Mouse (Mus musculus): ENCODE results near the gene Gng8. TPM values are rescaled to one million over a fixed set of nuclear protein-coding genes. Genes with fewer than 3 reads are reported as not detected.

Gng8 gene
- polyA plus RNA-seq, 1 experiment from 2014 or later = 6.8 TPM

DNA sequence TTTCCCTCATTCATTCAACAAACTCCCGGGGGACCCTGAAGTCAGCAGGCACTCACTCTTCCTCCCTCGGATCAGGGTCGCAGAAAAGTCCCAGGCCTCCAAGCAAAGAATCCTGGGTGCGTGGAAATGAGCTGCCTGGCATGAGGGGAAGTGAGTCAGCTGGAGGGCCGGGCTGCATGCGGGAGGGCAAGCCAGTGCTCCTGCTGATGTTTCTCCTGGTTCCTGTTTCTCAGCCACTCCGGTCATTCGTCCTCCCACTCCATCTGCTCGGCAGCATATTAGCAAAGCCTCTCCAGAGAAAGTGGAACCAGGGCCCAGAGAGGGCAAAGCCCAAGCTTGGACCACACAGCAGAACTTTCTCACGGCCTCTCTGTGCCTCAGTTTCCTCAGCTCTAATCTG lies 18.3 kb downstream of the Gng8 start:
- no peak for ATAC-seq (replicated peaks; ENCODE audit: low FRiP score)
- Histone ChIP-seq H3K36me3 (peaks cover 8% of the 10 kb centered on the region), H3K9me3 (replicated peaks) (no peaks in the 10 kb centered on the region), H3K4me1 (peaks cover 55% of the 10 kb centered on the region), H3K27ac (no peak overlapping the region), H3K4me2 (no peak overlapping the region), H3K9ac (no peak overlapping the region), H3K4me3 (replicated peaks) (no peak overlapping the region), H3K27me3 (no peaks in the 10 kb centered on the region; the same call in 1 of the 2 replicates)
- 23% methylated on average over 10 of the region's 10 CpGs for WGBS

DNA sequence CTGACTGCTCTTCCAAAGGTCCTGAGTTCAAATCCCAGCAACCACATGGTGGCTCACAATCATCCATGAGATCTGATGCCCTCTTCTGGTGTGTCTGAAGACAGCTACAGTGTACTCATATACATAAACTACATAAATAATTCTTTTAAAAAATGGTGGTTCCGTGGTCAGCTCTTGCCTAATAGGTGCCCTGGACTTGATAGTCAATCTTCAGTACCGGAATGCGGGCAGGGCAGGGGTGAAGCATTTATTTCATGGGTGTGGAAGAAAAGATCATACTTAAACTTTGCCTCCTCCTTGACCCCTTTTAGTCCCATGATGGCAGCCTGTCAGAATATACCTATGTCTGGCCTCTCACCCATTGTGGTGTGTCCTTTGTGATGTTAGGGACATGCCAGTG lies 20.3 kb downstream of the Gng8 start:
- H3K4me3 ChIP-seq (replicated peaks) = no peak overlapping the region
- H3K4me1 ChIP-seq = peaks cover 35% of the 10 kb centered on the region
- no peaks in the 10 kb centered on the region; the same call in 1 of the 2 replicates for H3K27me3 ChIP-seq
- no peaks in the 10 kb centered on the region for H3K9me3 ChIP-seq (replicated peaks)
- peaks cover 28% of the 10 kb centered on the region for H3K36me3 ChIP-seq
- no peak overlapping the region for H3K4me2 ChIP-seq
- H3K9ac ChIP-seq = no peak overlapping the region
- H3K27ac ChIP-seq = no peak overlapping the region
- 90% methylated on average over 3 of the region's 3 CpGs for WGBS
- ATAC-seq (replicated peaks; ENCODE audit: low FRiP score) = no peak

DNA sequence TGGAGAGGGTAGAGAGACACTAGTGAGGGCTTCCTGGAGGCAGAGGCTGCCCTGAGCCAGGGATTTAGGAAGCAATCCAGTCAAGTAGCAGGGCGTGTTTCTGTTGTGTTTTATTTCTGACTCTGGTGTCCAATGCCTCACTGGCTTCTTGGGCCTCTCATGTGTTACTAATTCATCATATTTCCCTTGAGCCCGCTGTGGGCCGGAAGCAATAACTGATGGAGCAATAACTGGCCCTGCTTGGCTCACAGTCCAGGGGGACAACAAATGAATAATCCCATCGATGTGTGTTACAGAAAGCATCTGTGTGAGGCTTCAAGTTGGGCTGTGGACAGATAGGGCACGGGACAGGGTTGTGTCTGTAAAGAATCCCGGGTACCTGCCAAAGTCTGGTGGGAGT lies 20.8 kb downstream of the Gng8 start:
- Histone ChIP-seq H3K9ac (no peak overlapping the region), H3K4me2 (no peak overlapping the region), H3K27ac (no peak overlapping the region), H3K9me3 (replicated peaks) (no peaks in the 10 kb centered on the region), H3K4me3 (replicated peaks) (no peak overlapping the region), H3K36me3 (peaks cover 33% of the 10 kb centered on the region), H3K27me3 (no peaks in the 10 kb centered on the region; the same call in 1 of the 2 replicates), H3K4me1 (peaks cover 31% of the 10 kb centered on the region)
- 64% methylated on average over 6 of the region's 6 CpGs for WGBS
- no peak for ATAC-seq (replicated peaks; ENCODE audit: low FRiP score)

DNA sequence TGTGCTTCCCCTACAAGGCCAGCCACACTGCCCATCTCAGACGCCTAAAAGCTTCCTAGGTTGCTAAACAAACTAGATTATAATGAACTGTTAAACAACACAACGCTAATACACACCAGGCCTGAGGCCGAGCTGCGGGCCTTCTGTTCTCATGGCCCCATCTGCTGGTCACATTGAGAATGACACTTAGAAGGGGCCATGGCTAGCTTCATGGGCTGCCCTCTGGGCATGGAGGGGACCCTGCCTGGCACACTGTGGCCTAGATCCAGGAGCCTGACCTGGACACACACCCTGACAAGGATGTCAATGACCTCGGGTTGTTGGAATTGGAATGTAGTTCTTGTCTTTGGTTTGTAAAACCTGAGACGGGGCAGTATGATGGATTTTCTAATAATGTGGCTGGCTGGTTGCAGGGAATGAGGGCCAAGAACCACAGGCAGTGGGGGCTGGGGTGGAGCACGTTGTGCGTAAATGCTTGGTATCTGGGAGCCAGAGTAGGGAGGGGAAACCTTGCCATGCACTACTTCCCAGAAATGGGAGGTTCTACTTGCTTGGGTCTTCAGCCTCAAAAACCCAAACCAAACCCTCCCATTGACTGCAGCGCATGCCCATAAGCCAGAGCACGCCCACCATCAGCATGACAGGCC lies 22.3 kb downstream of the Gng8 start:
- Histone ChIP-seq H3K27me3 (no peaks in the 10 kb centered on the region), H3K36me3 (peaks cover 48% of the 10 kb centered on the region), H3K27ac (no peak overlapping the region), H3K9ac (no peak overlapping the region), H3K9me3 (replicated peaks) (no peaks in the 10 kb centered on the region), H3K4me3 (replicated peaks) (no peak overlapping the region), H3K4me1 (peaks cover 31% of the 10 kb centered on the region), H3K4me2 (no peak overlapping the region)
- 29% methylated on average over 10 of the region's 10 CpGs for WGBS
- ATAC-seq (replicated peaks; ENCODE audit: low FRiP score) = peak; percentile 44

DNA sequence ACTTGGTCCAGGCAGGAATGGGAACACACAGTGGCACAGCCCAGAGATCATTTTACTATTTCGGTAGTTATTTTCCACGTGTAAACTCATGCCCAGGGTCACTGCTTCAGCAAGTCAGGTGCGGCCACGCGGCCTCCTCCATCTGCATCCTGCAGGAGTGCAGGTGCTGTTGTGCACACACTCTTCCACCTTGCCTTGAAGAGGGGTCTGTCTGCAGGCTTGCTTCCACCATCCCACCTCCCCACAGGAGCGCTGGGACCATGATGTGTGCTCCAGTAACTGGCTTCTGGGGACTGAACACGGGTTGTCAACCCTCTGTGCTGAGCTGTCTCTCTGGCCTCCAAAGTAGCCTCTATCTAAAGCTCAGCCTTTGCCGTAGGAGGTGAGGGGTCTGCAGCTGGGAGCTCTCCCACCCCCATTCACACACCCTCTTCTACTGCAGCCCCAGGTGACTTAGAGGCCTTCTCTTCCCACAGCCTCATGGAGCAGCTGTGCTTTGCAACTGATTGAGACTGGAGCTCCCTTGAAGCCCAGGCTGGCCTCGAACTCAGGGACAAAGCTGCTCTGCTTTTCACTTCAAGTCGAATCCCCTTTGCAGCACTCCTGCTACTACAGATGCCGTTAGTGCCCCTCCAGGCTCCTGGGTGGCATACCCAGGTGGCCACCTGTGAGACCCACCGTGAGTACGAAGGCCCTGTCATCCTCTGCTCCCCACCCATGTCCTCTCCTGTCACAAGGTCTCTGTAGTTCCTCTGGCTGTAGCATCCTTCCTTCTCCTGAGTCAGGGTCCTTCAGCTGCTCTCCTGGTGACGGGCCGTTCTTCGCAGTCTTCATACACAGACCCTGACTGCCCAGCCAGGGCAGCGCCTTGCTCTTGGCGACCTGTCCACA lies 23.1 kb downstream of the Gng8 start:
- Histone ChIP-seq H3K4me2 (no peak overlapping the region), H3K27ac (no peak overlapping the region), H3K27me3 (no peaks in the 10 kb centered on the region), H3K9ac (no peak overlapping the region), H3K4me1 (peaks cover 31% of the 10 kb centered on the region), H3K9me3 (replicated peaks) (no peaks in the 10 kb centered on the region), H3K4me3 (replicated peaks) (no peak overlapping the region), H3K36me3 (peaks cover 56% of the 10 kb centered on the region)
- 81% methylated on average over 18 of the region's 18 CpGs for WGBS
- ATAC-seq (replicated peaks; ENCODE audit: low FRiP score) = no peak

DNA sequence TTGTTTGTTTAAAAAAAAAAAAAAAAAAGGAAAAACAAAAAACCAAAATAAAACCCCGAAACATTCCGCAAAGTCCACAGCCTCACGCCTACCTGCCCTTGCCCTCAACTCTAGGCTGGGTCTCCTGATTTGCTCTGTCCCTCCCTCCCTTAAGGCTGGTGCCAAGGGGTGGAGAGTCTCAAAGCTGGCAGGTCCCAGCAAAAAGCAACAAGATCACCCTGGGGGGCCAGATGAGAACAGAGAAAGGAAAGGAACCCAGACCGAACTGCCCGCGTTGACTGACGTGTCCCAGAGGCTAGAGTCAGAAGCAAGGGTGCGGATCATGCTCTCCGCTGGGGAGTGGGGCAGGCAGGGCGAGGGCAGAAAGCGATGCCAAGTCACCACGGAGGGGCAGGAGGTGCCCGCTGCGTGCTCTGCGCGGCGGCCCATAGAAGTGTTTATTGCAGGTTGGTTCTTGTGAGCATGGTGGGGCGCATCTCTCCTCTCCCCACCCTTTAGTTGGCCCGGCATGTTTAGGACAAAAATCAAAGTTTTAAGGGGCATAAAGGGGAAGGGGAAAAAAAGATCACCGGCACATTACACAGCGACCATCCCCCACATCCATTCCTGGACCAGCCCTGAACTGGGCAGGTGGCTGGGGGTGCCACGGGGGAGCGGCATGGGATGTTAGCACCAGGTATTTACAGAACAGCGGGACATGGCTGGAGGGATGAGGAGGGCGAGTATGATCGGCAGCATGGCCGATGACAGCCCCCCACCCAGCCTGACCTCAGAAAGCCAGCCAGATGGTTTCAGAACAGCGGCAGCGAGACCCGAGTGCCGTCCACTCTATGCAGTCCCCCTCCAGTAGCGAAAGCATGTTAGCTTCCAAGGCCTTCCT lies 24.1 kb downstream of the Gng8 start:
- WGBS = 92% methylated on average over 31 of the region's 32 CpGs
- Histone ChIP-seq H3K36me3 (peaks cover 63% of the 10 kb centered on the region), H3K4me3 (replicated peaks) (no peak overlapping the region), H3K27me3 (no peaks in the 10 kb centered on the region), H3K9ac (no peak overlapping the region), H3K4me1 (peaks cover 35% of the 10 kb centered on the region), H3K9me3 (replicated peaks) (no peaks in the 10 kb centered on the region), H3K4me2 (no peak overlapping the region), H3K27ac (no peak overlapping the region)
- no peak for ATAC-seq (replicated peaks; ENCODE audit: low FRiP score)

DNA sequence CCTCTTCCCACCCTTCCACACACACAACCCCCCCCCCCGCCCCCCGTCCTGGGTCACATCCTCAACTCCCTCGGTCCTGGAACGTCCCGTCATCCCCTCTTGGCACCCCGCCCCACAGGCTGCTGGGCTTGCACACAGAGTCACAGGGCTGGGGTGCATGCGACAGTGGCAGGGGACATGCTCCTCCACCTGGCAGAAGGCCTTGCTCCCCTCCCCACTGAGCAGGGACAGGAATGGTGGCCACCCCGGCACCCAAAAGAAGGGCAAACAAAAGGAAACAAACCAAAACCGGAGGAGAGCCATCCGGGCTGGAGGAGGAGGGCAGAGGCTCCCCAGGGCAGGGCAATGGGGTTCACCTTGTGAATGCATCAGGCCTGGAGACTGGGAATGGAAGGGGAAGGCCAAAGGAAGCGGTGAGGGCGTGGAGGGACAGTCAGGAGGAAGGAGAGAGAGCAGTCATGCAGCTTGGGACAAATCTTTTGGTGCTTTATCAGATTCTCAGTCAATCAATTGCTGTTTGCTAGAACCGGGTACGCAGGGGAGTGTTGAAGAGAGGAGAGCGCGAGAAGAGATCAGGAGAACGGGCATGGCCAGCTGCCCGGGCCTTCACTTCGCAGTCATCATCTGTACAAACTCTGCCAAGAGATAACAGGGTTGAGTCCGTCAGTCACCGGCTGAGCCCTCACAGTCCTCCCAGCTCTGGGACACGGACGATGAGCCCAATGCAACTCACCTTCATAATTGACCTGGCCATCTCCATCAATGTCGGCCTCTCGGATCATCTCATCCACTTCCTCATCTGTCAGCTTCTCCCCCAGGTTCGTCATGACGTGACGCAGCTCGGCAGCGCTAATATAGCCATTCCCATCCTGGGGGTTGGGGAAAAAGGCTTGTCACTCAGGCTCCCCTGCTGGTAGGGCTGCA lies 25.0 kb downstream of the Gng8 start:
- Histone ChIP-seq H3K9ac (no peak overlapping the region), H3K4me2 (no peak overlapping the region), H3K4me3 (replicated peaks) (no peak overlapping the region), H3K27ac (no peak overlapping the region), H3K9me3 (replicated peaks) (no peaks in the 10 kb centered on the region), H3K4me1 (peaks cover 44% of the 10 kb centered on the region), H3K36me3 (peaks cover 67% of the 10 kb centered on the region), H3K27me3 (no peaks in the 10 kb centered on the region)
- WGBS = 83% methylated on average over 30 of the region's 30 CpGs
- ATAC-seq (replicated peaks; ENCODE audit: low FRiP score) = no peak

DNA sequence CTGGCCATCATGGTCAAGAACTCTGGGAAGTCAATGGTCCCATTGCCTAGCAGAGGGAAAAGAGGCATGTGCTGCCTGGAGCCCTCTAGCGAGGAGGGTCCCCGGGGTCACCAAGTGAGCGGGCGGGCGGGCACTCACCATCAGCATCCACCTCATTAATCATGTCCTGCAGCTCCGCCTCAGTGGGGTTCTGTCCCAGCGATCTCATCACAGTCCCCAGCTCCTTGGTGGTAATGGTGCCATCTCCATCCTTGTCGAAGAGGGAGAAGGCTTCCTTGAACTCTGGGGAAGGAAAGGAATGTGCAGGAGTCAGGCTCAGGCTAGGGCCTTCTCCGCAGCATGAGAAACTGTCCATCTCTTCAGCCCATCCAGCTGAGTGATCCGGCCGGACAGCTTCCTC lies 25.9 kb downstream of the Gng8 start:
- no peak overlapping the region for H3K9ac ChIP-seq
- WGBS = 58% methylated on average over 11 of the region's 11 CpGs
- H3K9me3 ChIP-seq (replicated peaks) = no peaks in the 10 kb centered on the region
- no peak overlapping the region for H3K27ac ChIP-seq
- H3K4me3 ChIP-seq (replicated peaks) = no peak overlapping the region
- peaks cover 53% of the 10 kb centered on the region for H3K4me1 ChIP-seq
- H3K4me2 ChIP-seq = no peak overlapping the region
- ATAC-seq (replicated peaks; ENCODE audit: low FRiP score) = no peak
- H3K36me3 ChIP-seq = peaks cover 67% of the 10 kb centered on the region
- no peaks in the 10 kb centered on the region for H3K27me3 ChIP-seq

DNA sequence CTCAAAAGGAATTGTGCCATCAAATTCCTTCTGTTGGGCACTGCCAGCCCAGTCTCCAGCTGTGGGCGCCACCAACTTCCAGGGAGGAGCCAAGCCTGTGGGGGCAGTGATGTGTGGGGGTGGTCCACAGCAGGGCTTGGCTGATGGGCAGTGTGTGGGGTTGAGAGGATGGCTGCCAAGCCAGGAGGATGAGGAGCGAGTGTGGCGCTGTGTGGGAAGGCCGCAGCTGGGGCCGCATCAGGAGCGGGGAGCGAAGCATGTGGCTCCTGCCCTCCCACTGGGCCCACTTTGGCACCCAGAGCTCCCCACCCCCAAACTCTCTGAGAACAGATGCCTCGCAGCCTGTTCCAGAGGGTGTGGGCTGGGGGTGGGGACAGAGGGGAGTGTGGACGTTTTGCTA lies 26.4 kb downstream of the Gng8 start:
- WGBS = 79% methylated on average over 9 of the region's 9 CpGs
- no peak overlapping the region for H3K27ac ChIP-seq
- H3K4me2 ChIP-seq = no peak overlapping the region
- H3K9me3 ChIP-seq (replicated peaks) = no peaks in the 10 kb centered on the region
- peaks cover 59% of the 10 kb centered on the region for H3K4me1 ChIP-seq
- H3K27me3 ChIP-seq = no peaks in the 10 kb centered on the region
- ATAC-seq (replicated peaks; ENCODE audit: low FRiP score) = no peak
- H3K4me3 ChIP-seq (replicated peaks) = no peak overlapping the region
- no peak overlapping the region for H3K9ac ChIP-seq
- H3K36me3 ChIP-seq = peaks cover 67% of the 10 kb centered on the region

DNA sequence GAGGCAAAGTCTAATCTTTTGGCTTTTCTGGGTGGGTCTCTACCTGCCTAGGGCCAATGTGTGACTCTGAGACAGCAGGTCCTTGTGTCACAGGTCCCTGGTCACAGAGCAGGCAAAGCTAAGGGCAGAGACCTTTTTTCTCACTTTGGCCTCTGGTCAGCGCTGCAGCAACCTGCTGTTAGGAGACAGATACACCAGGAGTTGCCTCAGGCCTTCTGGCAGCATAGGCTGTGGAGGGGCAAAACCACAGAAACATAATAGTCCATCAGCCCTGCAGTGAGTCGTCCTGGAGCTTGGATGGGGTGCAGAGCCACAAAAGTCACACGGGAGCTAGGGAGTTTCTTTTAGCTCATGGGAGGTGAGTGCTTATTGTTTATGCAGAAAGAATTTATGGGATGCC lies 27.1 kb downstream of the Gng8 start:
- ATAC-seq (replicated peaks; ENCODE audit: low FRiP score) = no peak
- no peak overlapping the region for H3K27ac ChIP-seq
- H3K27me3 ChIP-seq = no peaks in the 10 kb centered on the region
- peaks cover 57% of the 10 kb centered on the region for H3K4me1 ChIP-seq
- H3K9ac ChIP-seq = no peak overlapping the region
- 78% methylated on average over 3 of the region's 3 CpGs for WGBS
- no peak overlapping the region for H3K4me3 ChIP-seq (replicated peaks)
- H3K36me3 ChIP-seq = peaks cover 67% of the 10 kb centered on the region
- no peak overlapping the region for H3K4me2 ChIP-seq
- H3K9me3 ChIP-seq (replicated peaks) = no peaks in the 10 kb centered on the region

All from kidney, embryonic 15.5 days (tissue).